Mouse (Mus musculus): Measurements from ENCODE around the gene Nckap5. TPM values are rescaled to one million over a fixed set of nuclear protein-coding genes. Genes with fewer than 3 reads are reported as not detected.

Nckap5 gene
- total and polyA plus RNA-seq, 3 experiments, result not detected

GRCm38 (mm10) chr1:126511835-126512445 lies 318.7 kb downstream of the Nckap5 start:
- Histone ChIP-seq H3K79me2 (ENCODE audit: control insufficient read depth, insufficient read depth, low read length, poor library complexity) (no peaks in the 10 kb centered on the region), H3K27me3 (ENCODE audit: control insufficient read depth in 1 of 2, insufficient read depth in 2 of 2, low read length in 2 of 2) (no peaks in the 10 kb centered on the region), H3K9me3 (replicated peaks; ENCODE audit: insufficient read depth, low read length) (no peaks in the 10 kb centered on the region), H3K4me3 (ENCODE audit: control insufficient read depth in 1 of 2, insufficient read depth in 1 of 2, low read depth in 2 of 2, low read length in 2 of 2) (no peak overlapping the region), H3K4me1 (ENCODE audit: control insufficient read depth in 1 of 2, insufficient read depth in 2 of 2, low read length in 2 of 2) (no peaks in the 10 kb centered on the region), H3K36me3 (ENCODE audit: control insufficient read depth in 1 of 2, insufficient read depth in 2 of 2, low read length in 2 of 2) (no peaks in the 10 kb centered on the region), H3K27ac (ENCODE audit: control insufficient read depth, low read depth, low read length) (no peak overlapping the region), H3K9ac (ENCODE audit: control insufficient read depth, low read depth, low read length, poor library complexity, severe bottlenecking) (no peak overlapping the region)
- TF ChIP-seq MXI1 (IDR thresholded peaks at IDR 0.05; ENCODE audit: low read depth, low read length) (no peak), GABPA (IDR thresholded peaks at IDR 0.05; ENCODE audit: low read depth, low read length) (no peak), JUND (IDR thresholded peaks at IDR 0.05; ENCODE audit: low read depth, low read length) (no peak), USF2 (IDR thresholded peaks at IDR 0.05; ENCODE audit: borderline replicate concordance in 1 of 2, insufficient read depth in 1 of 2, low read depth in 1 of 2, low read length in 2 of 2) (no peak), HCFC1 (IDR thresholded peaks at IDR 0.05; ENCODE audit: low read depth, low read length) (no peak), POLR2AphosphoS5 (IDR thresholded peaks at IDR 0.05; ENCODE audit: borderline replicate concordance, low read depth, low read length) (no peak), SIN3A (IDR thresholded peaks at IDR 0.05; ENCODE audit: low read length) (no peak), UBTF (IDR thresholded peaks at IDR 0.05; ENCODE audit: borderline replicate concordance, insufficient read depth, low read depth, low read length) (no peak), MYC (IDR thresholded peaks at IDR 0.05; ENCODE audit: low read depth, low read length) (no peak), POLR2A (IDR thresholded peaks at IDR 0.05; ENCODE audit: control insufficient read depth in 1 of 2, insufficient read depth in 1 of 2, low read depth in 1 of 2, low read length in 2 of 2, poor library complexity in 1 of 2) (no peak), TCF12 (IDR thresholded peaks at IDR 0.05; ENCODE audit: low read depth, low read length) (no peak), NELFE (IDR thresholded peaks at IDR 0.05; ENCODE audit: low read depth, low read length) (no peak), ZKSCAN1 (IDR thresholded peaks at IDR 0.05; ENCODE audit: low read depth, low read length) (no peak)
- no peak for DNase-seq (ENCODE audit: low read depth, low spot score)

- H3K9ac ChIP-seq (ENCODE audit: control insufficient read depth, low read depth, low read length, poor library complexity, severe bottlenecking), result no peak overlapping the region
- TF ChIP-seq MAFK (IDR thresholded peaks at IDR 0.05; ENCODE audit: borderline replicate concordance, low read depth, low read length) (no peak), E2F4 (IDR thresholded peaks at IDR 0.05; ENCODE audit: borderline replicate concordance, low read depth, low read length) (no peak), ZNF384 (IDR thresholded peaks at IDR 0.05; ENCODE audit: low read depth, low read length) (no peak), ELF1 (IDR thresholded peaks at IDR 0.05; ENCODE audit: low read depth, low read length) (no peak), CHD2 (IDR thresholded peaks at IDR 0.05; ENCODE audit: low read length) (no peak), JUND (IDR thresholded peaks at IDR 0.05; ENCODE audit: low read depth, low read length) (no peak), GABPA (IDR thresholded peaks at IDR 0.05; ENCODE audit: low read depth, low read length) (no peak), MYB (IDR thresholded peaks at IDR 0.05; ENCODE audit: low read depth, low read length) (no peak), CTCF (IDR thresholded peaks at IDR 0.05 in 2 of 3, conservative IDR thresholded peaks at IDR 0.05 in 1 of 3; ENCODE audit: control insufficient read depth in 1 of 3, insufficient read depth in 1 of 3, low read depth in 2 of 3, low read length in 3 of 3, poor library complexity in 1 of 3, severe bottlenecking in 1 of 3) (no peak), KAT2A (conservative IDR thresholded peaks at IDR 0.05; ENCODE audit: low read depth, low read length) (no peak), TAL1 (IDR thresholded peaks at IDR 0.05; ENCODE audit: low read length) (no peak), ZMIZ1 (IDR thresholded peaks at IDR 0.05; ENCODE audit: low read depth, low read length) (no peak), ETS1 (IDR thresholded peaks at IDR 0.05; ENCODE audit: low read depth, low read length) (no peak), CHD1 (IDR thresholded peaks at IDR 0.05; ENCODE audit: low read depth, low read length) (no peak)
- H3K36me3 ChIP-seq (ENCODE audit: control insufficient read depth in 1 of 2, insufficient read depth in 2 of 2, low read length in 2 of 2), result no peaks in the 10 kb centered on the region
- DNase-seq (ENCODE audit: low read depth, low spot score), result no peak
- no peaks in the 10 kb centered on the region for H3K79me2 ChIP-seq (ENCODE audit: control insufficient read depth, insufficient read depth, low read length, poor library complexity)
- H3K27me3 ChIP-seq (ENCODE audit: control insufficient read depth in 1 of 2, insufficient read depth in 2 of 2, low read length in 2 of 2), result no peaks in the 10 kb centered on the region
- H3K27ac ChIP-seq (ENCODE audit: control insufficient read depth, low read depth, low read length), result no peak overlapping the region
- no peak overlapping the region for H3K4me3 ChIP-seq (ENCODE audit: control insufficient read depth in 1 of 2, insufficient read depth in 1 of 2, low read depth in 2 of 2, low read length in 2 of 2)
- H3K4me1 ChIP-seq (ENCODE audit: control insufficient read depth in 1 of 2, insufficient read depth in 2 of 2, low read length in 2 of 2), result no peaks in the 10 kb centered on the region
- H3K9me3 ChIP-seq (replicated peaks; ENCODE audit: insufficient read depth, low read length), result no peaks in the 10 kb centered on the region
These were observed 325.9 kb downstream of the Nckap5 start for GRCm38 (mm10) chr1:126504717-126505116.

Measured in MEL (cell line).